Mouse (Mus musculus) lung, postnatal 0 days (tissue): ENCODE measurements around the gene Hunk. TPM values are rescaled to one million over a fixed set of nuclear protein-coding genes. Genes with fewer than 3 reads are reported as not detected.

Experiments
- ATAC-seq: fragments of 200-750 bp; cut with Nextera tagmentation; 2 replicates; pipeline ENCODE4 v1.8.0; 2017; ENCODE audit warnings: moderate library complexity
- DNase-seq: peaks from one replicate; pipeline ENCODE4 v3.0.0-alpha.2; 2016; ENCODE audit warnings: low spot score
- H3K27ac ChIP-seq: fragments of 300-500 bp; sonication (generic); 2 replicates; pipeline ENCODE4 v1.5.1; 2014; ENCODE audit warnings: antibody characterized with exemption, mild to moderate bottlenecking, low read length, mixed read lengths
- H3K27me3 ChIP-seq: fragments of 300-500 bp; sonication (generic); replicated peaks from 2 replicates; pipeline ENCODE4 v1.6.1; 2014; ENCODE audit warnings: low read length, mixed read lengths; ENCODE audit not compliant: insufficient read depth
- H3K36me3 ChIP-seq: fragments of 300-500 bp; sonication (generic); 2 replicates; pipeline ENCODE4 v1.6.1; 2014; ENCODE audit warnings: low read length, mixed read lengths; ENCODE audit not compliant: insufficient read depth
- H3K4me1 ChIP-seq: fragments of 300-500 bp; sonication (generic); 2 replicates; pipeline ENCODE4 v1.6.1; 2014; ENCODE audit warnings: antibody characterized with exemption, low read depth, low read length, mixed read lengths; ENCODE audit not compliant: insufficient read depth
- H3K4me2 ChIP-seq: fragments of 300-500 bp; sonication (generic); replicated peaks from 2 replicates; pipeline ENCODE4 v1.6.1; 2014; ENCODE audit warnings: low read depth, mild to moderate bottlenecking, low read length, moderate library complexity, mixed read lengths
- H3K4me3 ChIP-seq: fragments of 300-500 bp; sonication (generic); 2 replicates; pipeline ENCODE4 v1.5.1; 2014; ENCODE audit warnings: low read depth, low read length
- H3K9ac ChIP-seq: fragments of 300-500 bp; sonication (generic); replicated peaks from 2 replicates; pipeline ENCODE4 v1.6.1; 2014; ENCODE audit warnings: low read depth, mild to moderate bottlenecking
- H3K9me3 ChIP-seq: fragments of 300-500 bp; sonication (generic); 2 replicates; pipeline ENCODE4 v1.6.1; 2016; ENCODE audit warnings: low read length, mixed read lengths
- CTCF ChIP-seq: IDR thresholded peaks from 2 replicates; pipeline ENCODE4 v1.5.1; 2016; ENCODE audit warnings: antibody characterized with exemption, mild to moderate bottlenecking
- EP300 ChIP-seq: IDR thresholded peaks from 2 replicates; pipeline ENCODE4 v1.6.1; 2016; ENCODE audit warnings: antibody characterized with exemption, mild to moderate bottlenecking, control low read depth
- WGBS: fragments of 180-500 bp; shearing (Covaris S2); extraction: QIAGEN DNeasy Blood & Tissue Kit; methylation state at CpG from one replicate; pipeline ENCODE4 v1.1.7; 2014; 5-methylcytosine and 5-hydroxymethylcytosine counted together
- polyA plus RNA-seq: library from polyadenylated mRNA; unstranded; fragments of >200 nt; fragmentation: Nextera tagmentation; extraction: Ambion mirVana; gene quantifications from 2 replicates; pipeline ENCODE4 v1.2.1, GENCODE M21; 2015

The Hunk gene
- polyA plus RNA-seq, 1 experiment from 2014 or later = 6.4 TPM

- TF ChIP-seq CTCF (no peak), EP300 (peak; percentile 74)
- Histone ChIP-seq H3K27me3 (no peaks in the 10 kb centered on the region), H3K4me3 (no peak overlapping the region), H3K36me3 (no peaks in the 10 kb centered on the region), H3K4me1 (peaks cover 12% of the 10 kb centered on the region; the same call in 1 of the 2 replicates), H3K9ac (no peak overlapping the region), H3K9me3 (no peaks in the 10 kb centered on the region), H3K27ac (peak overlapping the region; percentile 62), H3K4me2 (no peak overlapping the region)
- 14% methylated on average over 11 of the region's 11 CpGs for WGBS
- DNase-seq (peak; percentile 94), ATAC-seq (peak; percentile 82)
These were observed 73.2 kb downstream of the Hunk start for GRCm38 (mm10) chr16:90458899-90459610.

- Histone ChIP-seq H3K4me1 (peaks cover 10% of the 10 kb centered on the region; the same call in 1 of the 2 replicates), H3K27me3 (no peaks in the 10 kb centered on the region), H3K4me2 (peak overlapping the region; percentile 11; the same call in 1 of the 2 replicates), H3K9ac (no peak overlapping the region), H3K4me3 (no peak overlapping the region), H3K9me3 (no peaks in the 10 kb centered on the region), H3K27ac (peak overlapping the region; percentile 62), H3K36me3 (no peaks in the 10 kb centered on the region)
- TF ChIP-seq EP300 (no peak), CTCF (no peak)
- DNase-seq (peak; percentile 83), ATAC-seq (peak; percentile 62)
- 32% methylated on average over 11 of the region's 11 CpGs for WGBS
These were observed 75.6 kb downstream of the Hunk start for GRCm38 (mm10) chr16:90461304-90461905.

GRCm38 (mm10) chr16:90462728-90463275, 77.0 kb downstream of the Hunk start:
- H3K9me3 ChIP-seq = no peaks in the 10 kb centered on the region
- H3K4me3 ChIP-seq = no peak overlapping the region
- peak overlapping the region; percentile 54 for H3K27ac ChIP-seq
- no peak overlapping the region for H3K4me2 ChIP-seq
- H3K36me3 ChIP-seq = no peaks in the 10 kb centered on the region
- ATAC-seq (no peak), DNase-seq (peak; percentile 21)
- no peak for TF ChIP-seq CTCF
- no peak for TF ChIP-seq EP300
- 42% methylated on average over 11 of the region's 11 CpGs for WGBS
- H3K4me1 ChIP-seq = peaks cover 8% of the 10 kb centered on the region; the same call in 1 of the 2 replicates
- H3K9ac ChIP-seq = no peak overlapping the region
- H3K27me3 ChIP-seq = no peaks in the 10 kb centered on the region

GRCm38 (mm10) chr16:90465154-90465553, 79.3 kb downstream of the Hunk start:
- no peak overlapping the region for H3K27ac ChIP-seq

GRCm38 (mm10) chr16:90468286-90468685, 82.5 kb downstream of the Hunk start:
- DNase-seq (no peak), ATAC-seq (no peak)
- H3K9me3 ChIP-seq = no peaks in the 10 kb centered on the region
- no peaks in the 10 kb centered on the region for H3K27me3 ChIP-seq
- H3K27ac ChIP-seq = no peak overlapping the region
- no peaks in the 10 kb centered on the region for H3K36me3 ChIP-seq
- H3K4me1 ChIP-seq = no peaks in the 10 kb centered on the region
- no peak overlapping the region for H3K4me3 ChIP-seq
- no peak overlapping the region for H3K4me2 ChIP-seq
- H3K9ac ChIP-seq = no peak overlapping the region
- WGBS = 80% methylated on average over 5 of the region's 5 CpGs
- TF ChIP-seq CTCF = no peak
- no peak for TF ChIP-seq EP300

More at GRCm38 (mm10) chr16:90465154-90465553, 79.3 kb downstream of the Hunk start:
- Histone ChIP-seq H3K4me3 (no peak overlapping the region), H3K9ac (no peak overlapping the region), H3K27me3 (no peaks in the 10 kb centered on the region), H3K36me3 (no peaks in the 10 kb centered on the region), H3K9me3 (no peaks in the 10 kb centered on the region), H3K4me1 (no peaks in the 10 kb centered on the region), H3K4me2 (no peak overlapping the region)
- 66% methylated on average over 5 of the region's 5 CpGs for WGBS
- TF ChIP-seq CTCF (no peak), EP300 (peak; percentile 77)
- peak; percentile 32 for DNase-seq
- ATAC-seq = peak; percentile 23; the same call in 1 of the 2 replicates

- 0 out of 2 replicates have a peak, but pooled peaks cover under 1% of the 10 kb centered on the region for H3K36me3 ChIP-seq
- TF ChIP-seq EP300 (no peak), CTCF (no peak)
- 78% methylated on average over 16 of the region's 16 CpGs for WGBS
These were observed 90.0 kb downstream of the Hunk start for GRCm38 (mm10) chr16:90475701-90476229.

More at GRCm38 (mm10) chr16:90475701-90476229, 90.0 kb downstream of the Hunk start:
- no peaks in the 10 kb centered on the region for H3K4me1 ChIP-seq
- no peak overlapping the region for H3K27ac ChIP-seq
- no peak for ATAC-seq
- H3K4me2 ChIP-seq = no peak overlapping the region
- H3K9ac ChIP-seq = no peak overlapping the region
- no peaks in the 10 kb centered on the region for H3K9me3 ChIP-seq
- H3K27me3 ChIP-seq = no peaks in the 10 kb centered on the region
- no peak overlapping the region for H3K4me3 ChIP-seq
- DNase-seq = no peak
